Mouse (Mus musculus): ENCODE measurements at regions not wholly inside any gene's neighbourhood (a gene's known extent, or its start where the extent isn't known, plus 50 kb on each side); places are given as distances from the start of the nearest gene placed in this dataset.

GRCm38 (mm10) chr1:14576263-14576662 lies 1516.9 kb downstream of the 4930444P10Rik start:
- Histone ChIP-seq H3K4me1 (replicated peaks; ENCODE audit: low read depth, low read length) (no peaks in the 10 kb centered on the region), H3K4me3 (replicated peaks; ENCODE audit: low read length) (no peak overlapping the region), H3K27me3 (ENCODE audit: insufficient read depth, low read length) (no peaks in the 10 kb centered on the region), H3K36me3 (ENCODE audit: insufficient read depth, low read length) (no peaks in the 10 kb centered on the region), H3K9me3 (ENCODE audit: low read length) (no peaks in the 10 kb centered on the region)
- TF ChIP-seq NANOG (IDR thresholded peaks at IDR 0.05; ENCODE audit: borderline replicate concordance, low read length) (no peak), CTCF (conservative IDR thresholded peaks at IDR 0.05; ENCODE audit: low read length) (no peak), POU5F1 (IDR thresholded peaks at IDR 0.05; ENCODE audit: borderline replicate concordance, low read length) (no peak)

DNA sequence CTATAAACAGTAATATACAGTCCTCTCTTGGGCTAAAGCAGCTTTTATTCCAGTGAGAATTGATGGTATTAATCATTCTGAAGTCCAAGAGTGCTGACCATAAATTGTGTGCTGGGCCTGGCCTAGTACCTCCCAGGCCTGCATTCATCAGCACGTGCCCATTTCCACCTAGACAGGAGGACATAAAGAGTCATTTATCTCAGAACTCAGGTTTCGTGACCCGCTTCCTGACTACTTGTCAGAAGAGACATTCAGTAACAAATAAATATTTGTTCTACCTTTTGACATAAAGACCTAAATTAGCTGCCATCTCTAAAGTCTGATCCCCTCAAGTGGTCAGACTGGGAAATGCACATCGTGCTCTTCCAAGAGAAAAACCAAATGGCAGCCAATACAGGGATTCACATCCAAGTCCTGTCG lies 1522.6 kb downstream of the 4930444P10Rik start:
- no peaks in the 10 kb centered on the region for H3K9me3 ChIP-seq (ENCODE audit: low read length)
- H3K4me1 ChIP-seq (replicated peaks; ENCODE audit: low read depth, low read length), result no peaks in the 10 kb centered on the region
- H3K36me3 ChIP-seq (ENCODE audit: insufficient read depth, low read length), result no peaks in the 10 kb centered on the region
- no peak overlapping the region for H3K4me3 ChIP-seq (replicated peaks; ENCODE audit: low read length)
- no peaks in the 10 kb centered on the region for H3K27me3 ChIP-seq (ENCODE audit: insufficient read depth, low read length)
- TF ChIP-seq CTCF (conservative IDR thresholded peaks at IDR 0.05; ENCODE audit: low read length), result peak; percentile 56
- no peak for TF ChIP-seq POU5F1 (IDR thresholded peaks at IDR 0.05; ENCODE audit: borderline replicate concordance, low read length)

- Histone ChIP-seq H3K4me3 (replicated peaks; ENCODE audit: low read length) (no peak overlapping the region), H3K27me3 (ENCODE audit: insufficient read depth, low read length) (no peaks in the 10 kb centered on the region), H3K9me3 (ENCODE audit: low read length) (no peaks in the 10 kb centered on the region), H3K4me1 (replicated peaks; ENCODE audit: low read depth, low read length) (no peaks in the 10 kb centered on the region), H3K36me3 (ENCODE audit: insufficient read depth, low read length) (no peaks in the 10 kb centered on the region)
- TF ChIP-seq POU5F1 (IDR thresholded peaks at IDR 0.05; ENCODE audit: borderline replicate concordance, low read length) (no peak), NANOG (IDR thresholded peaks at IDR 0.05; ENCODE audit: borderline replicate concordance, low read length) (no peak), CTCF (conservative IDR thresholded peaks at IDR 0.05; ENCODE audit: low read length) (no peak)
These were observed 1523.0 kb downstream of the 4930444P10Rik start for GRCm38 (mm10) chr1:14570113-14570512.

GRCm38 (mm10) chr1:14567006-14567405 lies 1526.1 kb downstream of the 4930444P10Rik start:
- no peak for TF ChIP-seq NANOG (IDR thresholded peaks at IDR 0.05; ENCODE audit: borderline replicate concordance, low read length)
- TF ChIP-seq POU5F1 (IDR thresholded peaks at IDR 0.05; ENCODE audit: borderline replicate concordance, low read length), result no peak
- no peak for TF ChIP-seq CTCF (conservative IDR thresholded peaks at IDR 0.05; ENCODE audit: low read length)
- Histone ChIP-seq H3K4me1 (replicated peaks; ENCODE audit: low read depth, low read length) (no peaks in the 10 kb centered on the region), H3K36me3 (ENCODE audit: insufficient read depth, low read length) (no peaks in the 10 kb centered on the region), H3K9me3 (ENCODE audit: low read length) (no peaks in the 10 kb centered on the region), H3K27me3 (ENCODE audit: insufficient read depth, low read length) (no peaks in the 10 kb centered on the region), H3K4me3 (replicated peaks; ENCODE audit: low read length) (no peak overlapping the region)

DNA sequence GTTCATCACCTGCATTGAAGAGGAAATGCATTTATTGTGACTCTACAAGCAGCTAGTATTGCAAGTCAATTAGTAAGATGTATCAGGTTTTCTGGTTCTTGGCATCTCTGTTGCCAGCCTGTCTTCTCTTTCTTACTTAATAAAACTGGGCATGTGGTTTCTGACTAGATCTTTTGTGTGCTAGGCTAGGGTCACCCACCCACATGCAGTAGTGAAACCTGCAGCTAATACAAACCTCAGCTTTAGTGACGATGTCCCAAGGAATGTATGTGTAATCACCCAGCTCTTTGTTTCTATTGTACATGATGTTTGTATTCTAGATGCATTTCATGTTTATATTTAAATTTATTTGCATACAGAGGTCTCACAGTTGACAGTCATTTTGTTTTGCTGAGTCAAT lies 1526.7 kb downstream of the 4930444P10Rik start:
- Histone ChIP-seq H3K9me3 (ENCODE audit: low read length) (no peaks in the 10 kb centered on the region), H3K4me3 (replicated peaks; ENCODE audit: low read length) (no peak overlapping the region), H3K4me1 (replicated peaks; ENCODE audit: low read depth, low read length) (no peaks in the 10 kb centered on the region), H3K27me3 (ENCODE audit: insufficient read depth, low read length) (no peaks in the 10 kb centered on the region), H3K36me3 (ENCODE audit: insufficient read depth, low read length) (no peaks in the 10 kb centered on the region)
- TF ChIP-seq NANOG (IDR thresholded peaks at IDR 0.05; ENCODE audit: borderline replicate concordance, low read length) (no peak), POU5F1 (IDR thresholded peaks at IDR 0.05; ENCODE audit: borderline replicate concordance, low read length) (no peak), CTCF (conservative IDR thresholded peaks at IDR 0.05; ENCODE audit: low read length) (no peak)
